Mouse (Mus musculus): ENCODE data around the gene Mthfd2. TPM values are rescaled to one million over a fixed set of nuclear protein-coding genes. Genes with fewer than 3 reads are reported as not detected.

Mthfd2 gene
- total and polyA plus RNA-seq, 2 experiments from 2014 or later = 19.2 to 32.0 TPM

GRCm38 (mm10) chr6:83315293-83315692, 10.4 kb downstream of the Mthfd2 start:
- H3K36me3 ChIP-seq (ENCODE audit: insufficient read depth, low read length) = peaks cover 22% of the 10 kb centered on the region; the same call in 1 of the 2 replicates
- ATAC-seq (ENCODE audit: low FRiP score) = no peak
- no peak overlapping the region for H3K9ac ChIP-seq (replicated peaks; ENCODE audit: low read length, poor library complexity, severe bottlenecking)
- no peaks in the 10 kb centered on the region for H3K9me3 ChIP-seq (ENCODE audit: low read length)
- peaks cover 3% of the 10 kb centered on the region; the same call in 1 of the 2 replicates for H3K4me1 ChIP-seq (ENCODE audit: insufficient read depth, low read length)
- no peak overlapping the region for H3K4me3 ChIP-seq (ENCODE audit: low read depth, low read length)
- no peak overlapping the region for H3K4me2 ChIP-seq (ENCODE audit: low read depth, low read length, poor library complexity, severe bottlenecking)
- no peaks in the 10 kb centered on the region for H3K27me3 ChIP-seq (ENCODE audit: insufficient read depth, low read length)
- H3K27ac ChIP-seq (ENCODE audit: low read depth, low read length) = no peak overlapping the region
- TF ChIP-seq CTCF (IDR thresholded peaks at IDR 0.05) = no peak
- DNase-seq (ENCODE audit: low spot score) = no peak

- H3K4me2 ChIP-seq (ENCODE audit: low read depth, low read length, poor library complexity, severe bottlenecking) = no peak overlapping the region
- no peaks in the 10 kb centered on the region for H3K9me3 ChIP-seq (ENCODE audit: low read length)
- 85% methylated on average over 8 of the region's 8 CpGs for WGBS
- H3K27me3 ChIP-seq (ENCODE audit: insufficient read depth, low read length) = no peaks in the 10 kb centered on the region
- H3K4me3 ChIP-seq (ENCODE audit: low read depth, low read length) = no peak overlapping the region
- H3K27ac ChIP-seq (ENCODE audit: low read depth, low read length) = no peak overlapping the region
- H3K36me3 ChIP-seq (ENCODE audit: insufficient read depth, low read length) = peaks cover 36% of the 10 kb centered on the region; the same call in 1 of the 2 replicates
- ATAC-seq (ENCODE audit: low FRiP score) (no peak), DNase-seq (ENCODE audit: low spot score) (no peak)
- no peak overlapping the region for H3K9ac ChIP-seq (replicated peaks; ENCODE audit: low read length, poor library complexity, severe bottlenecking)
- H3K4me1 ChIP-seq (ENCODE audit: insufficient read depth, low read length) = peaks cover 3% of the 10 kb centered on the region; the same call in 1 of the 2 replicates
- TF ChIP-seq CTCF (IDR thresholded peaks at IDR 0.05) = no peak
Measured at GRCm38 (mm10) chr6:83312514-83312913, 13.2 kb downstream of the Mthfd2 start.

GRCm38 (mm10) chr6:83312021-83312420, 13.7 kb downstream of the Mthfd2 start:
- Histone ChIP-seq H3K4me2 (ENCODE audit: low read depth, low read length, poor library complexity, severe bottlenecking) (no peak overlapping the region), H3K4me1 (ENCODE audit: insufficient read depth, low read length) (peaks cover 3% of the 10 kb centered on the region; the same call in 1 of the 2 replicates), H3K9ac (replicated peaks; ENCODE audit: low read length, poor library complexity, severe bottlenecking) (no peak overlapping the region), H3K27ac (ENCODE audit: low read depth, low read length) (no peak overlapping the region), H3K4me3 (ENCODE audit: low read depth, low read length) (no peak overlapping the region), H3K9me3 (ENCODE audit: low read length) (no peaks in the 10 kb centered on the region), H3K27me3 (ENCODE audit: insufficient read depth, low read length) (no peaks in the 10 kb centered on the region), H3K36me3 (ENCODE audit: insufficient read depth, low read length) (peaks cover 37% of the 10 kb centered on the region; the same call in 1 of the 2 replicates)
- TF ChIP-seq CTCF (IDR thresholded peaks at IDR 0.05) = no peak
- WGBS = 93% methylated on average over 7 of the region's 7 CpGs
- ATAC-seq (ENCODE audit: low FRiP score) (no peak), DNase-seq (ENCODE audit: low spot score) (no peak)

- H3K36me3 ChIP-seq (ENCODE audit: insufficient read depth, low read length) = peaks cover 45% of the 10 kb centered on the region
- no peak overlapping the region for H3K27ac ChIP-seq (ENCODE audit: low read depth, low read length)
- H3K9ac ChIP-seq (replicated peaks; ENCODE audit: low read length, poor library complexity, severe bottlenecking) = no peak overlapping the region
- no peak for TF ChIP-seq CTCF (IDR thresholded peaks at IDR 0.05)
- H3K9me3 ChIP-seq (ENCODE audit: low read length) = no peaks in the 10 kb centered on the region
- H3K4me3 ChIP-seq (ENCODE audit: low read depth, low read length) = no peak overlapping the region
- no peak overlapping the region for H3K4me2 ChIP-seq (ENCODE audit: low read depth, low read length, poor library complexity, severe bottlenecking)
- H3K27me3 ChIP-seq (ENCODE audit: insufficient read depth, low read length) = no peaks in the 10 kb centered on the region
- WGBS = 93% methylated on average over 11 of the region's 11 CpGs
- H3K4me1 ChIP-seq (ENCODE audit: insufficient read depth, low read length) = no peaks in the 10 kb centered on the region
- ATAC-seq (ENCODE audit: low FRiP score) (no peak), DNase-seq (ENCODE audit: low spot score) (no peak)
Measured at GRCm38 (mm10) chr6:83311206-83311605, 14.5 kb downstream of the Mthfd2 start.

GRCm38 (mm10) chr6:83309017-83309416, 16.7 kb downstream of the Mthfd2 start:
- no peak overlapping the region for H3K4me3 ChIP-seq (ENCODE audit: low read depth, low read length)
- ATAC-seq (ENCODE audit: low FRiP score) = no peak
- 0 out of 2 replicates have a peak, but pooled peaks have one; percentile 8 for TF ChIP-seq CTCF (IDR thresholded peaks at IDR 0.05)
- no peaks in the 10 kb centered on the region for H3K27me3 ChIP-seq (ENCODE audit: insufficient read depth, low read length)
- DNase-seq (ENCODE audit: low spot score) = no peak
- H3K9ac ChIP-seq (replicated peaks; ENCODE audit: low read length, poor library complexity, severe bottlenecking) = no peak overlapping the region
- no peak overlapping the region for H3K4me2 ChIP-seq (ENCODE audit: low read depth, low read length, poor library complexity, severe bottlenecking)
- 92% methylated on average over 7 of the region's 7 CpGs for WGBS
- no peak overlapping the region for H3K27ac ChIP-seq (ENCODE audit: low read depth, low read length)
- no peaks in the 10 kb centered on the region for H3K9me3 ChIP-seq (ENCODE audit: low read length)
- no peaks in the 10 kb centered on the region for H3K4me1 ChIP-seq (ENCODE audit: insufficient read depth, low read length)
- peaks cover 58% of the 10 kb centered on the region for H3K36me3 ChIP-seq (ENCODE audit: insufficient read depth, low read length)

GRCm38 (mm10) chr6:83302264-83302663, 23.4 kb downstream of the Mthfd2 start:
- 79% methylated on average over 5 of the region's 5 CpGs for WGBS
- H3K9ac ChIP-seq (replicated peaks; ENCODE audit: low read length, poor library complexity, severe bottlenecking) = no peak overlapping the region
- no peaks in the 10 kb centered on the region for H3K9me3 ChIP-seq (ENCODE audit: low read length)
- no peak overlapping the region for H3K4me3 ChIP-seq (ENCODE audit: low read depth, low read length)
- H3K27me3 ChIP-seq (ENCODE audit: insufficient read depth, low read length) = no peaks in the 10 kb centered on the region
- no peak overlapping the region for H3K4me2 ChIP-seq (ENCODE audit: low read depth, low read length, poor library complexity, severe bottlenecking)
- no peaks in the 10 kb centered on the region for H3K4me1 ChIP-seq (ENCODE audit: insufficient read depth, low read length)
- peaks cover 23% of the 10 kb centered on the region for H3K36me3 ChIP-seq (ENCODE audit: insufficient read depth, low read length)
- ATAC-seq (ENCODE audit: low FRiP score) = no peak
- no peak overlapping the region for H3K27ac ChIP-seq (ENCODE audit: low read depth, low read length)
- DNase-seq (ENCODE audit: low spot score) = peak; percentile 64
- TF ChIP-seq CTCF (IDR thresholded peaks at IDR 0.05) = no peak
